Mouse (Mus musculus) frontal cortex, postnatal 14 days (tissue): Measurements from ENCODE around the gene Dctn1.

ENCODE experiments used
- DNase-seq, 2 experiments: peaks; one replicate each; pipeline ENCODE4 v3.0.0; 2022; ENCODE audit warnings: low spot score in 2 of 2

Dctn1 gene

DNA sequence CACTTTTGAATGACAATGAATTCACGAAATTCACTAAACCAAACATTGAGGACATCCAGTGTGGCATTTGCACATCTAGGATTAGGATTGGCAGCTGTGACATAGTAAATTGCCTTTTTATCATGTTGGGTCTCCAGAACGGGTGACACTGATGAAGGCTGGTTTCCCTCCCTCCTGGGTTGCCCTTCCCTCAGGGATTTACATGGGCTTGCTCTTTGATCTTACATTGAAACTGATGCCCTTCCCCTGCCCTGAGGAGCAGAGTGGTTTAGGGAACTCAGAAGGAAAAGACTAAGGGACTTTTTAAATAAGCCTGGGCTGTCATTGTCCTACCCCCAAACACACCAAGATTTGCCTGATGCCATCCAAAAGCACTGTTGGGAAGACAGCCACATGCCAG lies 65.8 kb downstream of the Dctn1 start:
- DNase-seq: no peak

DNA sequence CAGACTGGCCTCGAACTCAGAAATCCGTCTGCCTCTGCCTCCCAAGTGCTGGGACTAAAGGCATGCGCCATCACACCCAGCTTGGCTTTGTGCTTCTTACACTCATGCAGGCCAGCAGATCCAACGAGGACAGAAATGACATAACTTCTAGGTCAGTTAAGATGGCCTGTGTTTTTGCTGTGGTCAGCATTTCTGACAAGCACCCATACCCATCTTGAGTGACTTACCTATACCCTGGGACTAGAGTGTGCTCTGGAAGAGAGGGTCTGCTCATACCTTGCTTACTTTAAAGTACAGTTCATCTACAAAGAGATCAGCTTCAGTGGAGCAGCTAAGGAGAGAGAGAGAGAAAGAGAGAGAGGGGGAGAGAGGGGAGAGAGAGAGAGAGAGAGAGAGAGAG lies 67.6 kb downstream of the Dctn1 start:
- no peak for DNase-seq

DNA sequence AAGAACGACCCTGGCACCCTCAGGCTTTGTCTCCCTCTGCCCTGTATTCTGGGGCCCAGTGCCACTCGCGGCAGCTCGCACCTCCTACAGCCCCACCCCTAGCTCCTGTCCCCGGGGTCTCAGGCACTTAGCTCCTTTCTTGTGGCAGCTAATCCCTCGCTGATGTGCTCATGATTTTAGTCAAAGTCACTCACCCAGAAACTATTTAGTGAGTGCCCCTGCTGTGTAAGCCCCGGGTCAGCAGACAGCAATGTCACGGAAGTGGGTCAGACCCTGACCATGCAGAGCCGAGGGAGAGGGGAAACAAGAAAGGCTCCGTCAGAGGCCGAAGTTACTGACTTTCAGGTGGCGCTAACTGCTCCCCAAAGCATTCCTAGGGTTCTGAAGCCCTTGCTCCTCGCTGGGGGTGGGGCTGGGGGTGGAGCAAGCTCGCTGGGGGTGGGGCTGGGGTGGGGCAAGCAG lies 68.6 kb downstream of the Dctn1 start:
- no peak for DNase-seq

DNA sequence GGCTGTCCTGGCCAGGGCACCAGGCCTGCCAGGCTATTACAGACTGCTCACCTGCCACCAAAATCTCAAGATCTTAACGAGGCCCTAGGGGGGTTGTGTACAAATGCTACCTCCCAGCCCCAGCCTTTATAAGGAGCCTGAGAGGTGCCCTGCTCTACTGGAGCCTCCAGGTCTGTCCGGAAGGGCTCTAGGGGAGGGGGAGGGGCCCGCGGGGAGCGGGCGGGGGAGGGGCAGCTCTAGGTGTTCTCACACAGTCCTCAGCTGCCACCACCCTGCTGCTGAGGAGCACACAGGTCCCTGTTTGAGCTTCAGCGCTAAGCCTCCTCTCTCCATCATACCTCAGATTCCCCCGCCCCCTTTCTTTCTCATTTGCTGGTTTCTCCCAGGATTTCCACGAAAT lies 71.4 kb downstream of the Dctn1 start:
- DNase-seq: no peak

DNA sequence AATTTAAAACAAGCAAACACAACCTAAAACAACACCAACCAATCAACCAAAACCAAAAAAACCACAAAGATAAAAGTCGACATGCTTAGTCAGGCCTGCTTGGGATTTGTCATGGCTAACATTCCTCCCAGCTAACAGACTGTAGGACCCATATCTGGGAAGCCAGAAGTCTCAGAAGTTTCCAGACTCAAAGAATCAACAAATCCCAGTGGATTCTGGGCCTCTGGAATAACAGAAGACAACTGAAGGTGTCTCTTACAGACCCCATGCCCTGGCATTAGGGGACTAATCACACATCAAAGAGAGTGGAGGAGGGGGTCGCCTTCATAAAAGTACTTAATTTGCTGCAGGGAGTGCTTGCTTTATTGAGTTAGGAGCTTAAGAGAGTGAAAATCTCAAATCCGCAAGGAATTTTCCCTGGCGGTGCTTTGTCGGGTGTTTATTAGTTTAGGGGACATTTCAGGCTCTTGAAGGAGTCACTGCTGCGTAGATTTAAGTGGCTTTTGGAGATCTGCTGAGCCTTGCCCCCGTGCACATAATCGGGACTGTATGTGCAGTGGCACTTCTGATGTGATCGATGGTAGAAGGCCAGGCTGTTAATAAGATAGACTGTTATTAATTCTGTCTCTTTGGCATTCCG lies 78.8 kb downstream of the Dctn1 start:
- DNase-seq: no peak

DNA sequence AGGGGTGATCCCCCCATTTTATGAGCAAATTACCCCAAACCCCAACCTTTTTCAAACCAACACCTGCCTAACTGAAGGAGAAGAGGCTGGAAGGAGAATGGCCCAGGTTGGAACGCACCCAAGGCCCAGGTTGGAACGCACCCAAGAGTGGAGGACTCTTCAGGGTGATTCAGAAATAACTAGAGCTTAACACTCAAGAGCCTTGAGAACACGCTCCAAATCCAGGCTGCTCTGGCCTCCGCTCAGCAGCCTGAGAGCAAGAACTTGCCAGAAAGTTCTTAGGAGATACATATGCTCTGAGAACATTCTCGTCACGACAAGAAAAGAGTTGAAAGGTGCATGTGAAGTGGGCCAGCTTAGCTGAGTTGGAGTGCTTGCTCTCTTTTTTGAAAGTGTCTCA lies 79.4 kb downstream of the Dctn1 start:
- DNase-seq: peak; percentile 19 to 22

DNA sequence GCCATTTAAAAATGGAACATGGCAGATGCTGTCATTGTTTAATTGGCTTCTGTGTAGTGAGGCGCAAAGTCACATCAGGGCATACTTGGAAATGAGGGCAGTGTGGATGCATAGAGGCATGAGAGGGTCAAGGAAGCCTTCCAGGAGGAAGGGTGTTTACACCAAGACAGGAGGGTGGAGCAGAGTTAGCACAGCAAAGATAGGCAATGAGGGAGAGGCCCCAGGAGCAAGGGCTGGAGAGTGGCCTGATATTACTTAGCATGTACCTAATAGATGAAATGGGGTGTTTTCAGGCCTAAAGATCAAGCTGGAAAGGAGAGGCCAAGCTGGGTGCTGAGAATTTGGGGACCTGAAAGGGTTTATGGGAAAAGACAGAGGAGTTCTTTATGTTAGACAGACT lies 80.3 kb downstream of the Dctn1 start:
- DNase-seq: no peak

DNA sequence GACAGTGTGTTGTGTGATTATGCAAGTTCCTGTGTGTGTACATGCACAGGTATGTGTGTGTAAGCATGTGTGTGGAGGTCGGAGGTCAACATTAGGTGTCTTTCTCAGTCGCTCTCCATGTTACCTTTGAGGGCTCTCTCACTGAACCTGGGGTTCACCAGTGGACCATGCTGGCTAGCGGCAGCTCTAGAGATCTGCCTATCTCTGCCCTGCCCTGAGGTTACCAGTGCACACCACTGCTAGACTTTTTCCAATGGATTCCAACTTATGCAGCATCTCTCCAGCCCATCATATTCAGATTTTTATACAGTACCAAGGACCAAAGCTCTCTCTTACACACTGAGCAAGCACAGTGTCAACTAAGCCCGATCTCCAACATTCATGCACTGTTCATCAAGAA lies 81.0 kb downstream of the Dctn1 start:
- DNase-seq: no peak

DNA sequence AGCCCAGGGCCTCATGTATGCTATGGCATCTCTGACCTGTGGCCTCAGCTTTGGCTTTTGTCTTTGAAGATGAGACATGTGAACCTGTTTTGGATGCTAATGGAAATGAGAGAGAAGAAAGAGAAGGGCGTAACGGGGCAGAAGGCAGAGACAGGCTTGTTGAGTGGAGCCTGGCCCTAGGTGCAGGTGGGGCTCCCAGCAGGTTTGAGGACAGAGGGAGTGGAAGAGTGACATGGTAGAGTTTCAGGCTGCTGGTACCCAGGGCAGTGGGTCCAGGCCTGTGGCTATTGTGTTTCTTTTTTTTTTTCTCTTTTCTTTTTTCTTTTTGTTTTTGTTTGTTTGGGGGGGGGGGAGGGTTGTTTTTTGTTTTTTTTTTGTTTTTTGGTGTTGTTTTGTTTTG lies 81.4 kb downstream of the Dctn1 start:
- DNase-seq: no peak
